Mouse (Mus musculus) left cerebral cortex, adult 11 months (tissue): Measurements from ENCODE around the gene Mpi.
A peak's percentile ranks its signal among the peaks of the same experiment; 100 is the strongest.

Experiments used
- DNase-seq: peaks from one replicate; pipeline ENCODE4 v3.0.0; 2022; ENCODE audit warnings: low spot score

The Mpi gene

GRCm38 (mm10) chr9:57561711-57562099 lies 9.1 kb upstream of the Mpi start:
- no peak for DNase-seq

- DNase-seq = peak; percentile 88
These were observed 8.5 kb upstream of the Mpi start, which contains the start of gene Scamp2 for GRCm38 (mm10) chr9:57560861-57561710. Gene Scamp2 (plus strand): TSS chr9:57560943.

- DNase-seq = no peak
These were observed 7.7 kb upstream of the Mpi start for GRCm38 (mm10) chr9:57560263-57560662.

GRCm38 (mm10) chr9:57559568-57559967 lies 7.0 kb upstream of the Mpi start:
- DNase-seq = no peak

GRCm38 (mm10) chr9:57558625-57559024 lies 6.1 kb upstream of the Mpi start:
- DNase-seq = no peak

GRCm38 (mm10) chr9:57557215-57557614 lies 4.7 kb upstream of the Mpi start:
- DNase-seq = no peak

- no peak for DNase-seq
These were observed 2.2 kb upstream of the Mpi start for GRCm38 (mm10) chr9:57554753-57555152.

- no peak for DNase-seq
These were observed 556 bp upstream of the Mpi start for GRCm38 (mm10) chr9:57553119-57553518.

- DNase-seq = no peak
These were observed 2.3 kb downstream of the Mpi start for GRCm38 (mm10) chr9:57550126-57550862.

- DNase-seq = no peak
These were observed 3.4 kb downstream of the Mpi start for GRCm38 (mm10) chr9:57549186-57549585.

GRCm38 (mm10) chr9:57547869-57548268 lies 4.7 kb downstream of the Mpi start:
- no peak for DNase-seq

- DNase-seq = no peak
These were observed 5.3 kb downstream of the Mpi start for GRCm38 (mm10) chr9:57547287-57547686.

- no peak for DNase-seq
These were observed 8.6 kb downstream of the Mpi start for GRCm38 (mm10) chr9:57543951-57544350.

GRCm38 (mm10) chr9:57541312-57541711 lies 11.3 kb downstream of the Mpi start:
- no peak for DNase-seq

GRCm38 (mm10) chr9:57539550-57539949 lies 13.0 kb downstream of the Mpi start:
- DNase-seq = no peak

- DNase-seq = no peak
These were observed 14.8 kb downstream of the Mpi start for GRCm38 (mm10) chr9:57537728-57538181.

GRCm38 (mm10) chr9:57537044-57537727 lies 15.4 kb downstream of the Mpi start, which contains the start of gene Fam219b:
Gene Fam219b (plus strand): TSS chr9:57537528.
- DNase-seq = peak; percentile 82

GRCm38 (mm10) chr9:57536362-57536761 lies 16.2 kb downstream of the Mpi start:
- DNase-seq = no peak

GRCm38 (mm10) chr9:57531946-57532345 lies 20.6 kb downstream of the Mpi start:
- DNase-seq = no peak

GRCm38 (mm10) chr9:57526435-57526834 lies 26.1 kb downstream of the Mpi start:
- no peak for DNase-seq

GRCm38 (mm10) chr9:57525516-57525915 lies 27.0 kb downstream of the Mpi start:
- DNase-seq = no peak

GRCm38 (mm10) chr9:57524439-57524838 lies 28.1 kb downstream of the Mpi start:
- no peak for DNase-seq
